Comparison of ENCODE assay signal across 8 mouse cellular contexts in genomic region chr14:119006441-119007102, GRCm38 (mm10).
A peak's percentile ranks its signal among the peaks of the same experiment; 100 is the strongest.
DNase-seq lines count a peak whose midpoint lies in the region; ATAC-seq and TF ChIP-seq lines count a peak whose summit lies in the region.

No protein-coding gene starts in this region.

- peak overlapping the region; percentile 70 for H3K4me3 ChIP-seq in layer of hippocampus, adult 2 months
- peak overlapping the region; percentile 66 for H3K4me3 ChIP-seq in bone marrow, adult 2 months (replicated peaks; ENCODE audit: control insufficient read depth, low read depth, low read length)
- H3K4me3 ChIP-seq in forebrain, embryonic 15.5 days, result peak overlapping the region; percentile 52
- peak overlapping the region; percentile 44 for H3K4me3 ChIP-seq in limb, embryonic 12.5 days (replicated peaks)

- TF ChIP-seq POLR2A in bone marrow, adult 2 months (IDR thresholded peaks at IDR 0.05; ENCODE audit: borderline replicate concordance, control insufficient read depth, low read depth, low read length), result no peak

- peak overlapping the region; percentile 85 for H3K27ac ChIP-seq in layer of hippocampus, adult 2 months
- no peak overlapping the region for H3K27ac ChIP-seq in bone marrow, adult 2 months (ENCODE audit: control insufficient read depth, insufficient read depth, low read depth, low read length, poor library complexity)
- peak overlapping the region; percentile 78 for H3K27ac ChIP-seq in forebrain, embryonic 15.5 days (replicated peaks)
- peak overlapping the region; percentile 45; the same call in 1 of the 2 replicates for H3K27ac ChIP-seq in limb, embryonic 12.5 days

- no peaks in the 10 kb centered on the region for H3K9me3 ChIP-seq in forebrain, embryonic 15.5 days
- H3K9me3 ChIP-seq in limb, embryonic 12.5 days, result no peaks in the 10 kb centered on the region

- no peaks in the 10 kb centered on the region for H3K36me3 ChIP-seq in forebrain, embryonic 15.5 days
- H3K36me3 ChIP-seq in limb, embryonic 12.5 days, result peaks cover 26% of the 10 kb centered on the region
- H3K36me3 ChIP-seq in splenic B cell, adult 2 months (ENCODE audit: control insufficient read depth, insufficient read depth, low read length, poor library complexity, severe bottlenecking), result no peaks in the 10 kb centered on the region

- ATAC-seq in forebrain, embryonic 15.5 days (replicated peaks), result peak; percentile 11; the same call in 1 of the 2 replicates
- no peak for ATAC-seq in limb, embryonic 12.5 days (ENCODE audit: insufficient number of reproducible peaks, insufficient read depth, low FRiP score, low TSS enrichment, low read depth)

- H3K27me3 ChIP-seq in forebrain, embryonic 15.5 days, result no peaks in the 10 kb centered on the region
- no peaks in the 10 kb centered on the region for H3K27me3 ChIP-seq in limb, embryonic 12.5 days
- no peaks in the 10 kb centered on the region for H3K27me3 ChIP-seq in splenic B cell, adult 2 months (ENCODE audit: control insufficient read depth, insufficient read depth, low read length, poor library complexity, severe bottlenecking)

- H3K9ac ChIP-seq in forebrain, embryonic 15.5 days (replicated peaks), result peak overlapping the region; percentile 52
- no peak overlapping the region; the same call in 1 of the 2 replicates for H3K9ac ChIP-seq in limb, embryonic 12.5 days (replicated peaks)

- H3K4me2 ChIP-seq in forebrain, embryonic 15.5 days (replicated peaks), result peak overlapping the region; percentile 91
- peak overlapping the region; percentile 90 for H3K4me2 ChIP-seq in limb, embryonic 12.5 days

- under 1% methylated on average over 49 of the region's 49 CpGs for WGBS in bone marrow, adult 2 months
- WGBS in forebrain, embryonic 15.5 days, result 1% methylated on average over 49 of the region's 49 CpGs
- WGBS in limb, embryonic 12.5 days, result 2% methylated on average over 49 of the region's 49 CpGs

- TF ChIP-seq CTCF in layer of hippocampus, adult 2 months (conservative IDR thresholded peaks at IDR 0.05), result no peak
- TF ChIP-seq CTCF in bone marrow, adult 2 months (IDR thresholded peaks at IDR 0.05; ENCODE audit: control insufficient read depth, insufficient read depth, low read length), result no peak

- no peaks in the 10 kb centered on the region for H3K4me1 ChIP-seq in bone marrow, adult 2 months (ENCODE audit: control insufficient read depth, insufficient read depth, low read length)
- H3K4me1 ChIP-seq in forebrain, embryonic 15.5 days, result peaks cover 8% of the 10 kb centered on the region
- peaks cover 10% of the 10 kb centered on the region for H3K4me1 ChIP-seq in limb, embryonic 12.5 days (replicated peaks)

- no peak for DNase-seq in layer of hippocampus, adult 2 months (ENCODE audit: low spot score in 2 of 2)
- DNase-seq in layer of hippocampus, adult 9-11 months, result no peak
- peak; percentile 61 for DNase-seq in splenic B cell, adult 2 months (ENCODE audit: low read depth, low spot score)
- no peak for DNase-seq in adrenal gland, postnatal 25 days
- no peak for DNase-seq in left cerebral cortex, adult 8-10 months (ENCODE audit: low spot score in 2 of 2)
